Mouse (Mus musculus) heart, postnatal 0 days (tissue): ENCODE results near the gene Rybp. TPM values are rescaled to one million over a fixed set of nuclear protein-coding genes. Genes with fewer than 3 reads are reported as not detected.

Experiments
- ATAC-seq: fragments of 200-750 bp; cut with Nextera tagmentation; 2 replicates; pipeline ENCODE4 v1.8.0; 2017; ENCODE audit warnings: low read depth, moderate number of reproducible peaks, moderate library complexity; ENCODE audit not compliant: insufficient read depth
- DNase-seq: peaks from one replicate; pipeline ENCODE4 v3.0.0-alpha.2; 2016; ENCODE audit warnings: low spot score
- H3K27ac ChIP-seq: fragments of 300-500 bp; sonication (generic); 2 replicates; pipeline ENCODE4 v1.5.1; 2014; ENCODE audit warnings: low read depth, mild to moderate bottlenecking
- H3K27me3 ChIP-seq: fragments of 300-500 bp; sonication (generic); 2 replicates; pipeline ENCODE4 v1.6.1; 2014; ENCODE audit warnings: low read length, mixed read lengths; ENCODE audit not compliant: control insufficient read depth, insufficient read depth
- H3K36me3 ChIP-seq: fragments of 300-500 bp; sonication (generic); replicated peaks from 2 replicates; pipeline ENCODE4 v1.6.1; 2014; ENCODE audit warnings: low read length, mixed read lengths; ENCODE audit not compliant: control insufficient read depth, insufficient read depth
- H3K4me1 ChIP-seq: fragments of 300-500 bp; sonication (generic); 2 replicates; pipeline ENCODE4 v1.6.1; 2014; ENCODE audit warnings: antibody characterized with exemption; ENCODE audit not compliant: control insufficient read depth, insufficient read depth
- H3K4me2 ChIP-seq: fragments of 300-500 bp; sonication (generic); 2 replicates; pipeline ENCODE4 v1.6.1; 2014; ENCODE audit warnings: low read depth, mild to moderate bottlenecking, low read length, moderate library complexity
- H3K4me3 ChIP-seq: fragments of 300-500 bp; sonication (generic); 2 replicates; pipeline ENCODE4 v1.5.1; 2014; ENCODE audit warnings: low read depth, low read length
- H3K9ac ChIP-seq: fragments of 300-500 bp; sonication (generic); replicated peaks from 2 replicates; pipeline ENCODE4 v1.6.1; 2014; ENCODE audit warnings: low read depth, low read length, mixed read lengths
- H3K9me3 ChIP-seq: fragments of 300-500 bp; sonication (generic); replicated peaks from 2 replicates; pipeline ENCODE4 v1.6.1; 2016; ENCODE audit warnings: low read length; ENCODE audit not compliant: control insufficient read depth
- CTCF ChIP-seq: IDR thresholded peaks from 2 replicates; pipeline ENCODE4 v1.5.1; 2016; ENCODE audit warnings: antibody characterized with exemption, control low read depth, low read depth
- EP300 ChIP-seq: IDR thresholded peaks from 2 replicates; pipeline ENCODE4 v1.6.1; 2016; ENCODE audit warnings: antibody characterized with exemption, low read depth
- WGBS: fragments of 180-500 bp; shearing (Covaris S2); extraction: QIAGEN DNeasy Blood & Tissue Kit; methylation state at CpG from one replicate; pipeline ENCODE4 v1.1.7; 2014; 5-methylcytosine and 5-hydroxymethylcytosine counted together
- polyA plus RNA-seq: library from polyadenylated mRNA; unstranded; fragments of >200 nt; fragmentation: Nextera tagmentation; extraction: Ambion mirVana; gene quantifications from 2 replicates; pipeline ENCODE4 v1.2.1, GENCODE M21; 2015
- total RNA-seq: library from RNA; depleted of rRNA; stranded (reverse); fragments of >200 nt; gene quantifications from 2 replicates; pipeline ENCODE4 v1.2.3, GENCODE M21; 2014; ENCODE audit warnings: low replicate concordance; rRNA removed

Gene Rybp
- total RNA-seq (5.2 and 9.2 TPM in 2 replicates), polyA plus RNA-seq (6.6 and 8.6 TPM in 2 replicates)

- Histone ChIP-seq H3K9me3 (no peaks in the 10 kb centered on the region), H3K4me2 (peak within 1 kb of the TSS; percentile 88), H3K36me3 (no peaks in the 10 kb centered on the region), H3K27me3 (no peaks in the 10 kb centered on the region), H3K27ac (peak within 1 kb of the TSS; percentile 97), H3K9ac (peak within 1 kb of the TSS; percentile 89), H3K4me1 (peaks cover 19% of the 10 kb centered on the region), H3K4me3 (peak within 1 kb of the TSS; percentile 72)
- DNase-seq (peak; percentile 89), ATAC-seq (peak; percentile 96)
- under 1% methylated on average over 59 of the region's 112 CpGs for WGBS
- TF ChIP-seq EP300: no peak
- no peak for TF ChIP-seq CTCF
Measured at GRCm38 (mm10) chr6:100287334-100288015, at the start of gene Rybp. Gene Rybp (minus strand): TSS chr6:100287485.

DNA sequence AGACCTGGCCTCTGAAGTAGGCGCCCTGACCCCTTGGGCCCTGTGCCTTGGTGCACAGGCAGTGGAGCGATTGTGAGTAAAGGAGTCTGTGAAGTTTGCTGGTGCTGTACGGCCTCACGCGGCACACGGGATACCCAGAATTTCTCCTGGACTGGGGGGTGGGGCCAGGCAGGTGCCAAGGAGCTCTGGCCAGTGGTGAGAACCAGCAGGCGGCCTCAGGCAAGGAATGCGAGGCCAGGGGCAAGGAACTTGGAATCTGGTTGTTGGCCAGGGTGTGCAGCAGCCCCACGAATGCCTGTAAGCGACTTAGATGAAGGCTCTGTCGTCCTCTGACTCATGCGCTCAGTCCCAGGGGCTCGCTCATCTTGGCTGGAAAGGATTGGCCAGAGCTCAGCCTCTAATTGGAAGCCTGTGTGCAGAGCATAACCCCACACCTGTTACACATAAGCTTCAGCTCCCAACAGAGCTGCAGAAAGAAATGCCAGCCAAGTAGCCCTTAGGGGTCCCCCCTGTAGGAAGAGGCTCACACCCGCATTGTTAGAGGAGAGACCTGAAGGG lies 49.4 kb upstream of the Rybp start:
- Histone ChIP-seq H3K27ac (no peak overlapping the region), H3K4me3 (no peak overlapping the region), H3K4me1 (0 out of 2 replicates have a peak, but pooled peaks cover 6% of the 10 kb centered on the region), H3K9me3 (no peaks in the 10 kb centered on the region), H3K27me3 (peaks cover 24% of the 10 kb centered on the region; the same call in 1 of the 2 replicates), H3K36me3 (no peaks in the 10 kb centered on the region), H3K4me2 (no peak overlapping the region), H3K9ac (no peak overlapping the region)
- DNase-seq (no peak), ATAC-seq (peak; percentile 36; the same call in 1 of the 2 replicates)
- no peak for TF ChIP-seq EP300
- TF ChIP-seq CTCF: no peak
- 24% methylated on average over 14 of the region's 14 CpGs for WGBS

DNA sequence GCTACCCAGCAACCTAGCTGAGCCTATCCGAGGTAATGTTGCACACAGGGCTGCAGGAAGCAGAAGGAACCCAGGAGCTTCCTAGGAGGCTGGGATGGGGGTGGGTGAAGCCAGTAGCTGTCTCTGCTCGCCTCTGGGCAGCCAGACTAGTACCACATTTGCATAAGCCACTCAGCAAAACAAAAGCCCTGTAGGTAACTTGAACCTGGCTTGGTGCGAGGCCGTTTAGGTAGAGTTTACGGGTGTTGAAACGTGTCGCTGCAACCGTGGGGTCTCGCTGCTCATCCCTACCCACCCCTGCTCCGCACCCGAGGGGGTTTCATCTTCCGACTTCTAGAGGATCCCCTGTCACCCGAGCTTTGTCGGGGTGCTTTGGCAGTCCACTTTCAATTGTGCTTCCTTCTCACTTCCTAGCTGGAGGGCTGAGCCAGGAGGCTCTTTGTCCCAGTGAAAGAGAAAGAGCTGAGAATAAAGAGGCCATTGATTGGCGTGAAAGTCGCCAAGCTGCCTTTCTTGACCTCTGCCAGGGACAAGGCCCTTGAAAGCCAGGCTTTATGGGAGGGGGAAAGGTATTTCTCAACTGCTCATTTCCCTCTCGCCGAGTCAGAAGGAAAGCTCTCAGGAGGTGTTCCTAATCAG lies 48.3 kb upstream of the Rybp start:
- peak overlapping the region; percentile 38; the same call in 1 of the 2 replicates for H3K4me2 ChIP-seq
- TF ChIP-seq EP300 (no peak), CTCF (no peak)
- H3K9ac ChIP-seq: no peak overlapping the region
- DNase-seq (no peak), ATAC-seq (no peak)
- 0 out of 2 replicates have a peak, but pooled peaks cover 6% of the 10 kb centered on the region for H3K4me1 ChIP-seq
- H3K36me3 ChIP-seq: no peaks in the 10 kb centered on the region
- H3K27me3 ChIP-seq: peaks cover 24% of the 10 kb centered on the region; the same call in 1 of the 2 replicates
- 25% methylated on average over 18 of the region's 18 CpGs for WGBS
- H3K27ac ChIP-seq: no peak overlapping the region
- no peaks in the 10 kb centered on the region for H3K9me3 ChIP-seq
- peak overlapping the region; percentile 1; the same call in 1 of the 2 replicates for H3K4me3 ChIP-seq

GRCm38 (mm10) chr6:100333745-100334144 lies 46.5 kb upstream of the Rybp start:
- TF ChIP-seq CTCF (no peak), EP300 (no peak)
- Histone ChIP-seq H3K36me3 (no peaks in the 10 kb centered on the region), H3K9ac (no peak overlapping the region), H3K9me3 (no peaks in the 10 kb centered on the region), H3K4me3 (no peak overlapping the region), H3K4me1 (0 out of 2 replicates have a peak, but pooled peaks cover 6% of the 10 kb centered on the region), H3K27ac (no peak overlapping the region), H3K27me3 (peaks cover 24% of the 10 kb centered on the region; the same call in 1 of the 2 replicates), H3K4me2 (no peak overlapping the region)
- no peak for DNase-seq
- no peak for ATAC-seq
- WGBS: 80% methylated on average over 7 of the region's 7 CpGs

DNA sequence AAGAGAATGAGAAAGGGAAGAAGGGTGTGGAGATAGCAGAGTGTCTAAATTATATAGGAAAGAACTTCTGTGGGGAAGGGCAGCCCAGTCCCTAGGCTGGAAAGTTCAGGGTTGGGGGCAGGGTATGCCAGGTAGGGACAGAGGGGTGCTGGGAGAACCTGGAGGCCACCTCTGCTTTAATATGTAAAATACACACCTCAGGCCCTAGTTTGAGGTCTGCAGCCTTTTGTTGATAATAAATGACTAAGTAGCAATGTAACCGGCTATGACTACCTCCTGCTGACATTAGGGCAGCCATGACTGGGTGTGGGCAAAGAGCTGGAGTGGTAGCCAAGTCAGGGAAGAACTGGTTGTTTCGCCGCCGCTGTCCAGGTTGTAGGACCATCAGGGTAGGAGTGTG lies 45.2 kb upstream of the Rybp start:
- Histone ChIP-seq H3K9me3 (no peaks in the 10 kb centered on the region), H3K4me1 (0 out of 2 replicates have a peak, but pooled peaks cover 6% of the 10 kb centered on the region), H3K4me2 (no peak overlapping the region), H3K9ac (no peak overlapping the region), H3K4me3 (no peak overlapping the region), H3K36me3 (no peaks in the 10 kb centered on the region), H3K27me3 (peaks cover 19% of the 10 kb centered on the region; the same call in 1 of the 2 replicates), H3K27ac (no peak overlapping the region)
- 83% methylated on average over 4 of the region's 4 CpGs for WGBS
- ATAC-seq: no peak
- no peak for TF ChIP-seq CTCF
- no peak for TF ChIP-seq EP300
- DNase-seq: no peak
